Mouse (Mus musculus) midbrain, embryonic 11.5 days (tissue): ENCODE measurements around the gene Cxxc4. TPM values are rescaled to one million over a fixed set of nuclear protein-coding genes. Genes with fewer than 3 reads are reported as not detected.
A peak's percentile ranks its signal among the peaks of the same experiment; 100 is the strongest.

ENCODE experiments used
- ATAC-seq: fragments of 200-750 bp; cut with Nextera tagmentation; 2 replicates; pipeline ENCODE4 v1.8.0; 2017; ENCODE audit warnings: moderate TSS enrichment, moderate library complexity; ENCODE audit not compliant: low FRiP score
- DNase-seq: peaks from one replicate; pipeline ENCODE4 v3.0.0; 2015; ENCODE audit warnings: low spot score; ENCODE audit errors: missing footprints
- H3K27ac ChIP-seq: fragments of 300-500 bp; sonication (generic); 2 replicates; pipeline ENCODE4 v1.5.1; 2014; ENCODE audit warnings: low read depth, low read length
- H3K27me3 ChIP-seq: fragments of 300-500 bp; sonication (generic); 2 replicates; pipeline ENCODE4 v1.6.1; 2014; ENCODE audit warnings: mild to moderate bottlenecking, low read length, moderate library complexity, mixed read lengths; ENCODE audit not compliant: control insufficient read depth, insufficient read depth
- H3K36me3 ChIP-seq: fragments of 300-500 bp; sonication (generic); 2 replicates; pipeline ENCODE4 v1.6.1; 2014; ENCODE audit warnings: mild to moderate bottlenecking, low read length, moderate library complexity, mixed read lengths; ENCODE audit not compliant: control insufficient read depth, insufficient read depth
- H3K4me1 ChIP-seq: fragments of 300-500 bp; sonication (generic); 2 replicates; pipeline ENCODE4 v1.6.1; 2014; ENCODE audit warnings: low read length; ENCODE audit not compliant: control insufficient read depth, insufficient read depth
- H3K4me2 ChIP-seq: fragments of 300-500 bp; sonication (generic); 2 replicates; pipeline ENCODE4 v1.6.1; 2014; ENCODE audit warnings: mild to moderate bottlenecking, moderate library complexity
- H3K4me3 ChIP-seq: fragments of 300-500 bp; sonication (generic); 2 replicates; pipeline ENCODE4 v1.5.1; 2014; ENCODE audit warnings: low read depth, low read length
- H3K9ac ChIP-seq: fragments of 300-500 bp; sonication (generic); 2 replicates; pipeline ENCODE4 v1.6.1; 2014; ENCODE audit warnings: low read length
- H3K9me3 ChIP-seq: fragments of 300-500 bp; sonication (generic); 2 replicates; pipeline ENCODE4 v1.6.1; 2016; ENCODE audit warnings: low read length; ENCODE audit not compliant: control insufficient read depth
- whole genome bisulfite sequencing: fragments of 180-500 bp; shearing (Covaris S2); extraction: QIAGEN DNeasy Blood & Tissue Kit; methylation state at CpG from one replicate; pipeline ENCODE4 v1.1.7; 2014; 5-methylcytosine and 5-hydroxymethylcytosine counted together
- polyA plus RNA-seq: library from polyadenylated mRNA; unstranded; fragments of >200 nt; fragmentation: Nextera tagmentation; extraction: Ambion mirVana; gene quantifications from 2 replicates; pipeline ENCODE4 v1.2.1, GENCODE M21; 2014

The Cxxc4 gene
- polyA plus RNA-seq, 1 experiment from 2014 or later = 35.6 TPM

- Histone ChIP-seq H3K4me2 (no peak overlapping the region), H3K27me3 (no peaks in the 10 kb centered on the region), H3K9me3 (no peaks in the 10 kb centered on the region), H3K27ac (no peak overlapping the region), H3K4me1 (no peaks in the 10 kb centered on the region), H3K4me3 (no peak overlapping the region), H3K36me3 (no peaks in the 10 kb centered on the region), H3K9ac (no peak overlapping the region)
- 86% methylated on average over 7 of the region's 7 CpGs for WGBS
- DNase-seq = no peak
- no peak for ATAC-seq
These were observed 12.3 kb upstream of the Cxxc4 start for GRCm38 (mm10) chr3:134223956-134224355.

GRCm38 (mm10) chr3:134225928-134226327, 10.4 kb upstream of the Cxxc4 start:
- no peak overlapping the region for H3K4me3 ChIP-seq
- ATAC-seq = no peak
- no peak for DNase-seq
- H3K4me1 ChIP-seq = no peaks in the 10 kb centered on the region
- H3K36me3 ChIP-seq = no peaks in the 10 kb centered on the region
- H3K9me3 ChIP-seq = no peaks in the 10 kb centered on the region
- no peak overlapping the region for H3K27ac ChIP-seq
- no peaks in the 10 kb centered on the region for H3K27me3 ChIP-seq
- H3K9ac ChIP-seq = no peak overlapping the region
- H3K4me2 ChIP-seq = no peak overlapping the region
- WGBS = 95% methylated on average over 3 of the region's 3 CpGs

GRCm38 (mm10) chr3:134232753-134233152, 3.5 kb upstream of the Cxxc4 start:
- H3K36me3 ChIP-seq = no peaks in the 10 kb centered on the region
- H3K27ac ChIP-seq = no peak overlapping the region
- DNase-seq (no peak), ATAC-seq (no peak)
- H3K27me3 ChIP-seq = no peaks in the 10 kb centered on the region
- no peak overlapping the region for H3K4me2 ChIP-seq
- no peaks in the 10 kb centered on the region for H3K9me3 ChIP-seq
- WGBS = 80% methylated on average over 2 of the region's 2 CpGs
- H3K4me3 ChIP-seq = no peak overlapping the region
- no peak overlapping the region for H3K9ac ChIP-seq
- H3K4me1 ChIP-seq = peaks cover 3% of the 10 kb centered on the region; the same call in 1 of the 2 replicates

- H3K27ac ChIP-seq = peak overlapping the region; percentile 96
- H3K36me3 ChIP-seq = no peaks in the 10 kb centered on the region
- peak; percentile 84 for ATAC-seq
- under 1% methylated on average over 35 of the region's 55 CpGs for WGBS
- no peaks in the 10 kb centered on the region for H3K9me3 ChIP-seq
- peak overlapping the region; percentile 72 for H3K9ac ChIP-seq
- peak overlapping the region; percentile 56 for H3K4me3 ChIP-seq
- DNase-seq = peak; percentile 98
- H3K4me2 ChIP-seq = peak overlapping the region; percentile 78
- H3K27me3 ChIP-seq = no peaks in the 10 kb centered on the region
- peaks cover 3% of the 10 kb centered on the region; the same call in 1 of the 2 replicates for H3K4me1 ChIP-seq
These were observed 532 bp upstream of the Cxxc4 start for GRCm38 (mm10) chr3:134235491-134236413.

GRCm38 (mm10) chr3:134237113-134237805, 975 bp downstream of the Cxxc4 start:
- no peaks in the 10 kb centered on the region for H3K27me3 ChIP-seq
- ATAC-seq (no peak), DNase-seq (peak; percentile 93)
- H3K9ac ChIP-seq = peak overlapping the region; percentile 72
- no peaks in the 10 kb centered on the region for H3K9me3 ChIP-seq
- H3K4me2 ChIP-seq = peak overlapping the region; percentile 78
- WGBS = 9% methylated on average over 3 of the region's 3 CpGs
- peaks cover 10% of the 10 kb centered on the region; the same call in 1 of the 2 replicates for H3K4me1 ChIP-seq
- peak overlapping the region; percentile 96 for H3K27ac ChIP-seq
- no peaks in the 10 kb centered on the region for H3K36me3 ChIP-seq
- H3K4me3 ChIP-seq = peak overlapping the region; percentile 56

- Histone ChIP-seq H3K27ac (peak overlapping the region; percentile 96), H3K4me1 (peaks cover 23% of the 10 kb centered on the region), H3K4me3 (peak overlapping the region; percentile 56), H3K9ac (peak overlapping the region; percentile 76), H3K9me3 (no peaks in the 10 kb centered on the region), H3K4me2 (peak overlapping the region; percentile 78), H3K27me3 (no peaks in the 10 kb centered on the region), H3K36me3 (peaks cover 3% of the 10 kb centered on the region; the same call in 1 of the 2 replicates)
- DNase-seq (peak; percentile 96), ATAC-seq (peak; percentile 60)
- under 1% methylated on average over 14 of the region's 14 CpGs for WGBS
These were observed 2.5 kb downstream of the Cxxc4 start for GRCm38 (mm10) chr3:134238621-134239310.

GRCm38 (mm10) chr3:134239321-134239970, 3.2 kb downstream of the Cxxc4 start:
- Histone ChIP-seq H3K4me3 (peak overlapping the region; percentile 56), H3K4me1 (peaks cover 26% of the 10 kb centered on the region), H3K4me2 (peak overlapping the region; percentile 78), H3K9ac (peak overlapping the region; percentile 76), H3K9me3 (no peaks in the 10 kb centered on the region), H3K27me3 (no peaks in the 10 kb centered on the region), H3K36me3 (peaks cover 3% of the 10 kb centered on the region; the same call in 1 of the 2 replicates), H3K27ac (peak overlapping the region; percentile 96)
- WGBS = under 1% methylated on average over 44 of the region's 51 CpGs
- ATAC-seq (peak; percentile 19), DNase-seq (peak; percentile 95)

GRCm38 (mm10) chr3:134239971-134240717, 3.9 kb downstream of the Cxxc4 start:
- peak; percentile 96 for DNase-seq
- Histone ChIP-seq H3K4me2 (peak overlapping the region; percentile 78), H3K4me1 (peaks cover 23% of the 10 kb centered on the region), H3K9ac (peak overlapping the region; percentile 76), H3K4me3 (peak overlapping the region; percentile 56), H3K27ac (peak overlapping the region; percentile 96), H3K27me3 (no peaks in the 10 kb centered on the region), H3K36me3 (peaks cover 3% of the 10 kb centered on the region; the same call in 1 of the 2 replicates), H3K9me3 (no peaks in the 10 kb centered on the region)
- WGBS = under 1% methylated on average over 27 of the region's 61 CpGs
- ATAC-seq = peak; percentile 52
